Mouse (Mus musculus): Measurements from ENCODE around the gene Rab22a. TPM values are rescaled to one million over a fixed set of nuclear protein-coding genes. Genes with fewer than 3 reads are reported as not detected.
A peak's percentile ranks its signal among the peaks of the same experiment; 100 is the strongest.

The Rab22a gene
- polyA plus RNA-seq, 1 experiment from 2014 or later, result 33.0 TPM

GRCm38 (mm10) chr2:173649762-173650161, 9.8 kb upstream of the Rab22a start:
- WGBS, result 57% methylated on average over 10 of the region's 10 CpGs
- H3K27ac ChIP-seq, result no peak overlapping the region
- no peaks in the 10 kb centered on the region for H3K9me3 ChIP-seq (replicated peaks; ENCODE audit: low read length)
- H3K27me3 ChIP-seq (ENCODE audit: insufficient read depth, low read length), result no peaks in the 10 kb centered on the region
- ATAC-seq (replicated peaks; ENCODE audit: low FRiP score, low read depth) (no peak), DNase-seq (ENCODE audit: low spot score) (no peak)
- H3K4me1 ChIP-seq (replicated peaks; ENCODE audit: insufficient read depth, low read length), result peaks cover 4% of the 10 kb centered on the region; the same call in 1 of the 2 replicates
- no peak for TF ChIP-seq CTCF (IDR thresholded peaks at IDR 0.05; ENCODE audit: low read depth)
- no peak overlapping the region for H3K4me2 ChIP-seq (ENCODE audit: low read length)
- H3K9ac ChIP-seq (ENCODE audit: low read depth, low read length), result no peak overlapping the region
- H3K4me3 ChIP-seq (replicated peaks; ENCODE audit: low read depth, low read length), result no peak overlapping the region
- H3K36me3 ChIP-seq (ENCODE audit: insufficient read depth, low read length), result no peaks in the 10 kb centered on the region

GRCm38 (mm10) chr2:173653526-173653925, 6.0 kb upstream of the Rab22a start:
- peak overlapping the region; percentile 54; the same call in 1 of the 2 replicates for H3K27ac ChIP-seq
- H3K9ac ChIP-seq (ENCODE audit: low read depth, low read length), result no peak overlapping the region
- no peak for DNase-seq (ENCODE audit: low spot score)

GRCm38 (mm10) chr2:173657736-173658135, 1.8 kb upstream of the Rab22a start:
- TF ChIP-seq CTCF (IDR thresholded peaks at IDR 0.05; ENCODE audit: low read depth), result no peak
- WGBS, result 89% methylated on average over 6 of the region's 6 CpGs
- H3K4me1 ChIP-seq (replicated peaks; ENCODE audit: insufficient read depth, low read length), result peaks cover 18% of the 10 kb centered on the region
- H3K27ac ChIP-seq, result no peak overlapping the region
- H3K4me3 ChIP-seq (replicated peaks; ENCODE audit: low read depth, low read length), result no peak overlapping the region
- H3K9ac ChIP-seq (ENCODE audit: low read depth, low read length), result no peak overlapping the region
- no peaks in the 10 kb centered on the region for H3K9me3 ChIP-seq (replicated peaks; ENCODE audit: low read length)
- H3K36me3 ChIP-seq (ENCODE audit: insufficient read depth, low read length), result peaks cover 10% of the 10 kb centered on the region; the same call in 1 of the 2 replicates
- H3K27me3 ChIP-seq (ENCODE audit: insufficient read depth, low read length), result no peaks in the 10 kb centered on the region
- DNase-seq (ENCODE audit: low spot score) (no peak), ATAC-seq (replicated peaks; ENCODE audit: low FRiP score, low read depth) (no peak)
- H3K4me2 ChIP-seq (ENCODE audit: low read length), result peak overlapping the region; percentile 71; the same call in 1 of the 2 replicates

More at GRCm38 (mm10) chr2:173653526-173653925, 6.0 kb upstream of the Rab22a start:
- no peak for TF ChIP-seq CTCF (IDR thresholded peaks at IDR 0.05; ENCODE audit: low read depth)
- 67% methylated on average over 5 of the region's 5 CpGs for WGBS
- Histone ChIP-seq H3K4me3 (replicated peaks; ENCODE audit: low read depth, low read length) (no peak overlapping the region), H3K36me3 (ENCODE audit: insufficient read depth, low read length) (no peaks in the 10 kb centered on the region), H3K27me3 (ENCODE audit: insufficient read depth, low read length) (no peaks in the 10 kb centered on the region), H3K9me3 (replicated peaks; ENCODE audit: low read length) (no peaks in the 10 kb centered on the region), H3K4me1 (replicated peaks; ENCODE audit: insufficient read depth, low read length) (peaks cover 14% of the 10 kb centered on the region), H3K4me2 (ENCODE audit: low read length) (no peak overlapping the region)
- no peak for ATAC-seq (replicated peaks; ENCODE audit: low FRiP score, low read depth)

- no peak for TF ChIP-seq CTCF (IDR thresholded peaks at IDR 0.05; ENCODE audit: low read depth)
- DNase-seq (ENCODE audit: low spot score), result no peak
- no peak overlapping the region for H3K9ac ChIP-seq (ENCODE audit: low read depth, low read length)
- ATAC-seq (replicated peaks; ENCODE audit: low FRiP score, low read depth), result no peak
- no peaks in the 10 kb centered on the region for H3K9me3 ChIP-seq (replicated peaks; ENCODE audit: low read length)
- peaks cover 18% of the 10 kb centered on the region for H3K4me1 ChIP-seq (replicated peaks; ENCODE audit: insufficient read depth, low read length)
- peak overlapping the region; percentile 71 for H3K4me2 ChIP-seq (ENCODE audit: low read length)
- peak overlapping the region; percentile 100 for H3K4me3 ChIP-seq (replicated peaks; ENCODE audit: low read depth, low read length)
- peaks cover 15% of the 10 kb centered on the region for H3K36me3 ChIP-seq (ENCODE audit: insufficient read depth, low read length)
- peak overlapping the region; percentile 65; the same call in 1 of the 2 replicates for H3K27ac ChIP-seq
- WGBS, result 91% methylated on average over 4 of the region's 4 CpGs
- H3K27me3 ChIP-seq (ENCODE audit: insufficient read depth, low read length), result no peaks in the 10 kb centered on the region
Observed at GRCm38 (mm10) chr2:173658517-173658916, 1.0 kb upstream of the Rab22a start.

- under 1% methylated on average over 46 of the region's 52 CpGs for WGBS
- Histone ChIP-seq H3K4me1 (replicated peaks; ENCODE audit: insufficient read depth, low read length) (peaks cover 14% of the 10 kb centered on the region), H3K4me2 (ENCODE audit: low read length) (peak overlapping the region; percentile 67), H3K9me3 (replicated peaks; ENCODE audit: low read length) (no peaks in the 10 kb centered on the region), H3K27me3 (ENCODE audit: insufficient read depth, low read length) (no peaks in the 10 kb centered on the region), H3K36me3 (ENCODE audit: insufficient read depth, low read length) (peaks cover 25% of the 10 kb centered on the region), H3K9ac (ENCODE audit: low read depth, low read length) (peak overlapping the region; percentile 96), H3K27ac (peak overlapping the region; percentile 65; the same call in 1 of the 2 replicates), H3K4me3 (replicated peaks; ENCODE audit: low read depth, low read length) (peak overlapping the region; percentile 100)
- ATAC-seq (replicated peaks; ENCODE audit: low FRiP score, low read depth), result no peak; the same call in 1 of the 2 replicates
- peak; percentile 58 for DNase-seq (ENCODE audit: low spot score)
- TF ChIP-seq CTCF (IDR thresholded peaks at IDR 0.05; ENCODE audit: low read depth), result no peak
Observed at GRCm38 (mm10) chr2:173659926-173660684, 545 bp downstream of the Rab22a start.

- Histone ChIP-seq H3K4me1 (replicated peaks; ENCODE audit: insufficient read depth, low read length) (peaks cover 11% of the 10 kb centered on the region), H3K4me3 (replicated peaks; ENCODE audit: low read depth, low read length) (no peak overlapping the region), H3K27me3 (ENCODE audit: insufficient read depth, low read length) (no peaks in the 10 kb centered on the region), H3K9ac (ENCODE audit: low read depth, low read length) (no peak overlapping the region), H3K27ac (no peak overlapping the region), H3K36me3 (ENCODE audit: insufficient read depth, low read length) (peaks cover 28% of the 10 kb centered on the region), H3K9me3 (replicated peaks; ENCODE audit: low read length) (no peaks in the 10 kb centered on the region), H3K4me2 (ENCODE audit: low read length) (no peak overlapping the region)
- WGBS, result 87% methylated on average over 9 of the region's 9 CpGs
- DNase-seq (ENCODE audit: low spot score) (no peak), ATAC-seq (replicated peaks; ENCODE audit: low FRiP score, low read depth) (no peak)
- no peak for TF ChIP-seq CTCF (IDR thresholded peaks at IDR 0.05; ENCODE audit: low read depth)
Observed at GRCm38 (mm10) chr2:173662255-173662950, 2.8 kb downstream of the Rab22a start.
